Comparison of ENCODE assay signal across 8 mouse cellular contexts in genomic region chr7:101465392-101465791, GRCm38 (mm10). TPM values are rescaled to one million over a fixed set of nuclear protein-coding genes. Genes with fewer than 3 reads are reported as not detected.
DNase-seq lines count a peak whose midpoint lies in the region; ATAC-seq lines count a peak whose summit lies in the region.

No protein-coding gene starts in this region.

- H3K9ac ChIP-seq in intestine, embryonic 15.5 days = no peak overlapping the region
- no peak overlapping the region for H3K9ac ChIP-seq in liver, embryonic 13.5 days

- peaks cover 27% of the 10 kb centered on the region for H3K4me1 ChIP-seq in intestine, embryonic 15.5 days (replicated peaks)
- peaks cover 13% of the 10 kb centered on the region for H3K4me1 ChIP-seq in liver, embryonic 13.5 days (replicated peaks)

- DNase-seq in gastrocnemius, adult 18-20 months (ENCODE audit: low spot score) = peak; percentile 47
- DNase-seq in gastrocnemius, adult 8-10 months (ENCODE audit: low spot score in 2 of 2) = no peak
- peak; percentile 99 for DNase-seq in heart, adult 11 months
- DNase-seq in liver, embryonic 13.5 days = no peak
- DNase-seq in thymus, postnatal 4 days = no peak
- DNase-seq in left cerebral cortex, postnatal 25 days (ENCODE audit: low spot score in 2 of 2) = no peak
- DNase-seq in B cell, adult 2 months = no peak

- H3K4me2 ChIP-seq in intestine, embryonic 15.5 days (replicated peaks) = peak overlapping the region; percentile 3; the same call in 1 of the 2 replicates
- H3K4me2 ChIP-seq in liver, embryonic 13.5 days = no peak overlapping the region

- H3K9me3 ChIP-seq in intestine, embryonic 15.5 days = no peaks in the 10 kb centered on the region
- H3K9me3 ChIP-seq in liver, embryonic 13.5 days (replicated peaks) = no peaks in the 10 kb centered on the region

- 10% methylated on average over 14 of the region's 14 CpGs for WGBS in intestine, embryonic 15.5 days
- 18% methylated on average over 14 of the region's 14 CpGs for WGBS in liver, embryonic 13.5 days (ENCODE audit: insufficient replicate concordance)

- intact Hi-C loops in left cerebral cortex, postnatal 25 days (cut with DNase I) = no loop called here

- peak; percentile 23; the same call in 1 of the 2 replicates for ATAC-seq in intestine, embryonic 15.5 days
- ATAC-seq in liver, embryonic 13.5 days (ENCODE audit: low read depth) = peak; percentile 53; the same call in 1 of the 2 replicates

- no peaks in the 10 kb centered on the region for H3K36me3 ChIP-seq in intestine, embryonic 15.5 days
- H3K36me3 ChIP-seq in liver, embryonic 13.5 days = no peaks in the 10 kb centered on the region

- H3K4me3 ChIP-seq in intestine, embryonic 15.5 days (replicated peaks) = no peak overlapping the region
- H3K4me3 ChIP-seq in liver, embryonic 13.5 days (replicated peaks) = no peak overlapping the region

- no peak overlapping the region for H3K27ac ChIP-seq in intestine, embryonic 15.5 days
- peak overlapping the region; percentile 32; the same call in 1 of the 2 replicates for H3K27ac ChIP-seq in liver, embryonic 13.5 days

- no peaks in the 10 kb centered on the region for H3K27me3 ChIP-seq in intestine, embryonic 15.5 days (replicated peaks)
- H3K27me3 ChIP-seq in liver, embryonic 13.5 days = no peaks in the 10 kb centered on the region

RNA-seq across cellular contexts. Expression of gene Pde2a, which starts 43.9 kb away (rescaled TPM):
- 10 to 100 TPM; 21.0 to 23.0 TPM for total RNA-seq in gastrocnemius, adult 18-20 months (2021)
- 10 to 100 TPM; 15.2 to 22.9 (median 18.4) TPM for total RNA-seq in gastrocnemius, adult 8-10 months (2022)
- 15.4 and 16.6 TPM in 2 replicates for polyA plus RNA-seq in intestine, embryonic 15.5 days (2015; fragmentation: Nextera tagmentation; extraction: Ambion mirVana)
- polyA plus RNA-seq in liver, embryonic 13.5 days (2015; fragmentation: Nextera tagmentation; extraction: Ambion mirVana) = 4.0 and 6.7 TPM in 2 replicates
- total RNA-seq in left cerebral cortex, postnatal 25 days (2021) = 100 to 1,000 TPM; 377 to 383 TPM

RNA-seq across cellular contexts. Expression of gene Gm45837, which starts 54.7 kb away (rescaled TPM):
- total RNA-seq in gastrocnemius, adult 18-20 months (2021) = not detected
- total RNA-seq in gastrocnemius, adult 8-10 months (2022) = 1 to 10 TPM in 2 of 4 experiments, not detected in 2; 3.8 to 4.1 TPM
- 3.5 and 5.7 TPM in 2 replicates for polyA plus RNA-seq in intestine, embryonic 15.5 days (2015; fragmentation: Nextera tagmentation; extraction: Ambion mirVana)
- 0.31 and 3.1 TPM in 2 replicates for polyA plus RNA-seq in liver, embryonic 13.5 days (2015; fragmentation: Nextera tagmentation; extraction: Ambion mirVana)
- total RNA-seq in left cerebral cortex, postnatal 25 days (2021) = not detected

Comparison
In these comparisons a context has a peak if more than half of its experiments do, and no peak if none do; other contexts are left out.
1. DNase-seq: peak in gastrocnemius, adult 18-20 months (single experiment) and heart, adult 11 months (single experiment); none in gastrocnemius, adult 8-10 months (0 of 2), liver, embryonic 13.5 days (single experiment), thymus, postnatal 4 days (single experiment), left cerebral cortex, postnatal 25 days (0 of 2) and B cell, adult 2 months (0 of 2).
2. RNA of gene Pde2a, which starts 43.9 kb away (total RNA-seq): 377 to 383 TPM in left cerebral cortex, postnatal 25 days; 21.0 to 23.0 TPM in gastrocnemius, adult 18-20 months and 15.2 to 22.9 TPM in gastrocnemius, adult 8-10 months; every median in the first group is over 10 times any median in the second.